Mouse (Mus musculus) midbrain, embryonic 11.5 days (tissue): Measurements from ENCODE around the gene Olfr1056. TPM values are rescaled to one million over a fixed set of nuclear protein-coding genes. Genes with fewer than 3 reads are reported as not detected.

ENCODE experiments used
- polyA plus RNA-seq: library from polyadenylated mRNA; unstranded; fragments of >200 nt; fragmentation: Nextera tagmentation; extraction: Ambion mirVana; gene quantifications from 2 replicates; pipeline ENCODE4 v1.2.1, GENCODE M21; 2014

Olfr1056 gene
- polyA plus RNA-seq, 1 experiment from 2014 or later: not detected

Other genes starting within 250 kb of the Olfr1056 start
- not detected in 2 replicates for gene Olfr1039, start 226.5 kb downstream of the Olfr1056 start, polyA plus RNA-seq
- not detected in 2 replicates for gene Olfr1040, start 215.7 kb downstream of the Olfr1056 start, polyA plus RNA-seq
- not detected in 2 replicates for gene Olfr1042, start 200.6 kb downstream of the Olfr1056 start, polyA plus RNA-seq
- gene Olfr1043, start 194.9 kb downstream of the Olfr1056 start, polyA plus RNA-seq: not detected in 2 replicates
- not detected in 2 replicates for gene Olfr1044, start 184.6 kb downstream of the Olfr1056 start, polyA plus RNA-seq
- gene Olfr52, start 176.8 kb downstream of the Olfr1056 start, polyA plus RNA-seq: not detected in 2 replicates
- not detected in 2 replicates for gene Olfr1045, start 159.5 kb downstream of the Olfr1056 start, polyA plus RNA-seq
- not detected in 2 replicates for gene Olfr1046, start 143.2 kb downstream of the Olfr1056 start, polyA plus RNA-seq
- gene Olfr1047, start 131.1 kb downstream of the Olfr1056 start, polyA plus RNA-seq: not detected in 2 replicates
- not detected in 2 replicates for gene Olfr1048, start 122.2 kb downstream of the Olfr1056 start, polyA plus RNA-seq
- not detected in 2 replicates for gene Olfr1049, start 104.1 kb downstream of the Olfr1056 start, polyA plus RNA-seq
- not detected in 2 replicates for gene Olfr1051, start 83.4 kb downstream of the Olfr1056 start, polyA plus RNA-seq
- not detected in 2 replicates for gene Olfr1052, start 70.0 kb downstream of the Olfr1056 start, polyA plus RNA-seq
- not detected in 2 replicates for gene Olfr1053, start 47.2 kb downstream of the Olfr1056 start, polyA plus RNA-seq
- not detected in 2 replicates for gene Olfr1054, start 27.0 kb downstream of the Olfr1056 start, polyA plus RNA-seq
- not detected in 2 replicates for gene Olfr1055, start 12.2 kb downstream of the Olfr1056 start, polyA plus RNA-seq
- not detected in 2 replicates for gene Olfr1057, start 15.9 kb upstream of the Olfr1056 start, polyA plus RNA-seq
- not detected in 2 replicates for gene Olfr1058, start 26.1 kb upstream of the Olfr1056 start, polyA plus RNA-seq
- gene Olfr1061, start 51.6 kb upstream of the Olfr1056 start, polyA plus RNA-seq: not detected in 2 replicates
- not detected in 2 replicates for gene Olfr1062, start 64.3 kb upstream of the Olfr1056 start, polyA plus RNA-seq
- gene Olfr1065, start 88.1 kb upstream of the Olfr1056 start, polyA plus RNA-seq: not detected in 2 replicates
- not detected in 2 replicates for gene Olfr1066, start 93.8 kb upstream of the Olfr1056 start, polyA plus RNA-seq
- not detected in 2 replicates for gene Olfr228, start 124.9 kb upstream of the Olfr1056 start, polyA plus RNA-seq
- gene Olfr1076, start 146.0 kb upstream of the Olfr1056 start, polyA plus RNA-seq: not detected in 2 replicates
- gene Olfr1079, start 180.0 kb upstream of the Olfr1056 start, polyA plus RNA-seq: not detected in 2 replicates
- not detected in 2 replicates for gene Olfr1080, start 195.8 kb upstream of the Olfr1056 start, polyA plus RNA-seq
- not detected in 2 replicates for gene Olfr1082, start 236.5 kb upstream of the Olfr1056 start, polyA plus RNA-seq